Mouse (Mus musculus) kidney, adult 2 months (tissue): ENCODE results near the gene Igsf23.

Experiments
- CTCF ChIP-seq: fragments of 200-500 bp; conservative IDR thresholded peaks from 2 replicates; pipeline ENCODE4 v1.5.1; 2011; ENCODE audit warnings: low read depth, mild to moderate bottlenecking, control low read depth, low read length, moderate library complexity, mixed read lengths; ENCODE audit not compliant: insufficient read depth, insufficient read length
- POLR2A ChIP-seq: fragments of 200-500 bp; IDR thresholded peaks from one replicate; pipeline ENCODE4 v1.6.1; 2011; ENCODE audit warnings: low read depth, low read length, control low read depth

DNA sequence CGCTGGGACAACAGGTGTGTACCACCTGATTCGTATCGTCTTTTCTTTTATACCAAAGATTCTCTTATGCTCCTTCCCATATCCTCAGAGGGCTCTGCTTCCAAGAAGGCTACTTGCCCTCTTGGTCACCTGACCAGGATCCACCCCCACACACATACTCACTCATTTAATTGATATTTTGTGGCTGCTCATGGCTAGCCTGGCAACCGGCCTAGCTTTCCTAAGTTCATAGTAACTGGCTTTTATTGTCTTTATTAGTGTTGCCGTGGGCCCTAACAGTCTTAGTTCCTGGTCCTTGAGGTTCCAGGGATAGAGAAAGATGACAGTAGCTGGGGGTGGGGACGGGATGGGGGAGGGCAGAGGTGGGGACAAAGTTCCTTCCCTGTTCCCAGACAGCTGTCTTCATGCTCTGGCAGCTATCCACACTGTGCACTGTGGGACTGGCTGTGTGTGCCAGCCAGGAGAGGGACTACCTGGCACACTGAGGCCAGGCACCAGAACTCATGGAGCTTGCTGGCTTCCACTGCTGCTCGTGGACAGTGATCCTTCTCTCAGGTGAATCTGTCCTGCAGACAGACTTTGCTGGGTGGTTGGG, 14.5 kb upstream of the Igsf23 start, which contains the start of gene Ceacam20:
- TF ChIP-seq POLR2A (no peak), CTCF (no peak)
